8 mouse cellular contexts compared by ENCODE assay signal in genomic region chr16:58728176-58728671, GRCm38 (mm10). TPM values are rescaled to one million over a fixed set of nuclear protein-coding genes. Genes with fewer than 3 reads are reported as not detected.
DNase-seq lines count a peak whose midpoint lies in the region; ATAC-seq and TF ChIP-seq lines count a peak whose summit lies in the region.

No protein-coding gene starts in this region.

- no peak overlapping the region for H3K27ac ChIP-seq in thymus, adult 2 months (ENCODE audit: control insufficient read depth, insufficient read depth, low read length)

- TF ChIP-seq POLR2A in thymus, adult 2 months (IDR thresholded peaks at IDR 0.05; ENCODE audit: control insufficient read depth, extremely low read depth, insufficient read depth, low read length, poor library complexity): no peak

- H3K4me3 ChIP-seq in thymus, adult 2 months (ENCODE audit: control insufficient read depth, insufficient read depth, low read length): peak overlapping the region; percentile 58

- TF ChIP-seq CTCF in thymus, adult 2 months (IDR thresholded peaks at IDR 0.05; ENCODE audit: borderline replicate concordance, control insufficient read depth, extremely low read depth, insufficient read depth, low read length, poor library complexity): no peak

- peak; percentile 50; the same call in 1 of the 2 replicates for ATAC-seq in granulocyte monocyte progenitor cell, adult 5-6 weeks (replicated peaks; ENCODE audit: poor library complexity, severe bottlenecking)

- DNase-seq in frontal cortex, postnatal 36 days (ENCODE audit: low spot score in 2 of 2): peak; percentile 48 to 59
- no peak for DNase-seq in frontal cortex, postnatal 25 days (ENCODE audit: low spot score in 2 of 2)
- no peak for DNase-seq in thymus, adult 2 months
- DNase-seq in thymus, postnatal 25 days: no peak
- DNase-seq in lung, postnatal 10 days: peak; percentile 10
- DNase-seq in adrenal gland, postnatal 14 days: no peak
- no peak for DNase-seq in spleen, postnatal 10 days (ENCODE audit: low spot score in 2 of 2)

- H3K27me3 ChIP-seq in thymus, adult 2 months (ENCODE audit: control insufficient read depth, insufficient read depth, low read length): no peaks in the 10 kb centered on the region

- peaks cover 2% of the 10 kb centered on the region; the same call in 1 of the 2 replicates for H3K4me1 ChIP-seq in thymus, adult 2 months (replicated peaks; ENCODE audit: control insufficient read depth, insufficient read depth, low read length)

- WGBS in thymus, adult 2 months: under 1% methylated on average over 24 of the region's 31 CpGs

- H3K36me3 ChIP-seq in thymus, adult 2 months (ENCODE audit: control insufficient read depth, insufficient read depth, low read length): peaks cover 19% of the 10 kb centered on the region

RNA-seq across cellular contexts. Expression of gene Cldnd1, which starts 0.5 kb away (rescaled TPM):
- 47.4 and 51.4 TPM in 2 replicates for polyA plus RNA-seq in thymus, adult 2 months (2012; rRNA removed)
- total RNA-seq in granulocyte monocyte progenitor cell, adult 5-6 weeks (2014; fragmentation: Nextera tagmentation): 27.8 and 57.0 TPM in 2 replicates
- 13.4 and 23.7 TPM in 2 replicates for total RNA-seq in granulocyte monocyte progenitor cell, adult 5-6 weeks (2017)
- 68.9 and 82.2 TPM in 2 replicates for total RNA-seq in adrenal gland, postnatal 14 days (2021)

RNA-seq across cellular contexts. Expression of gene Gpr15, which starts 9.4 kb away (rescaled TPM):
- 0.17 and 0.24 TPM in 2 replicates for polyA plus RNA-seq in thymus, adult 2 months (2012; rRNA removed)
- total RNA-seq in granulocyte monocyte progenitor cell, adult 5-6 weeks (2014; fragmentation: Nextera tagmentation): 0.92 TPM in 1 of 2 replicates, not detected in the other
- 0.77 and 0.78 TPM in 2 replicates for total RNA-seq in granulocyte monocyte progenitor cell, adult 5-6 weeks (2017)
- not detected in 2 replicates for total RNA-seq in adrenal gland, postnatal 14 days (2021)

RNA-seq across cellular contexts. Expression of gene Olfr172, which starts 34.8 kb away (rescaled TPM):
- not detected in 2 replicates for polyA plus RNA-seq in thymus, adult 2 months (2012; rRNA removed)
- not detected in 2 replicates for total RNA-seq in granulocyte monocyte progenitor cell, adult 5-6 weeks (2014; fragmentation: Nextera tagmentation)
- not detected in 2 replicates for total RNA-seq in granulocyte monocyte progenitor cell, adult 5-6 weeks (2017)
- not detected in 2 replicates for total RNA-seq in adrenal gland, postnatal 14 days (2021)

RNA-seq across cellular contexts. Expression of gene Cpox, which starts 58.1 kb away (rescaled TPM):
- polyA plus RNA-seq in thymus, adult 2 months (2012; rRNA removed): 14.1 and 16.9 TPM in 2 replicates
- 21.9 and 32.7 TPM in 2 replicates for total RNA-seq in granulocyte monocyte progenitor cell, adult 5-6 weeks (2014; fragmentation: Nextera tagmentation)
- 23.4 and 25.2 TPM in 2 replicates for total RNA-seq in granulocyte monocyte progenitor cell, adult 5-6 weeks (2017)
- 20.5 and 27.8 TPM in 2 replicates for total RNA-seq in adrenal gland, postnatal 14 days (2021)

Comparison
In these comparisons a context has a peak if more than half of its experiments do, and no peak if none do; other contexts are left out.
1. DNase-seq: peak in frontal cortex, postnatal 36 days (2 of 2) and lung, postnatal 10 days (single experiment); none in frontal cortex, postnatal 25 days (0 of 2), thymus, adult 2 months (single experiment), thymus, postnatal 25 days (single experiment), adrenal gland, postnatal 14 days (single experiment) and spleen, postnatal 10 days (0 of 2).